Mouse (Mus musculus) testis, postnatal 14 days (tissue): ENCODE results near the gene Kansl1l.

Source experiments
- DNase-seq: peaks from one replicate; pipeline ENCODE4 v3.0.0; 2021; ENCODE audit warnings: low spot score

The Kansl1l gene

DNA sequence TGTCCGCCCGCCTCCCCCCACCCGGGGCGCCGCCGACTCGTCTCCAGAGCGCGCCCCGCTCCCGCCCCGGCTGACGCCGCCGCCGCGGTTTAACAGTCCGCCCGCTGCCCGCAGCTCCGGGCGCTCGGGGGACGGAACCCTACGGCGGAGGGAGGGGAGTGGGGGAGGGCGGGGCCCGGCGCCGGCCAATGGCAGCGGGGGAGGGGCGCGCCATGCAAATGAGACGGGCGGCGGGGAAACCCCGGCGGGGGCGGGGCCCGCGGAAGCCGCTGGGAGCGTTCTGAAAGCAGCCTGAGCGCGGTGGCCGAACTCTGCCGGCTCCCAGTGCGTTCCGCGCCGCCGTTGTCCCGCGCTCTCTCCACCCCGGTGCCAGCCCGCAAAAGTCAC lies at the start of gene Kansl1l:
TSS of gene Kansl1l (minus strand) at position 110 of the 387 bp plus-strand sequence.
- DNase-seq: peak; percentile 94

DNA sequence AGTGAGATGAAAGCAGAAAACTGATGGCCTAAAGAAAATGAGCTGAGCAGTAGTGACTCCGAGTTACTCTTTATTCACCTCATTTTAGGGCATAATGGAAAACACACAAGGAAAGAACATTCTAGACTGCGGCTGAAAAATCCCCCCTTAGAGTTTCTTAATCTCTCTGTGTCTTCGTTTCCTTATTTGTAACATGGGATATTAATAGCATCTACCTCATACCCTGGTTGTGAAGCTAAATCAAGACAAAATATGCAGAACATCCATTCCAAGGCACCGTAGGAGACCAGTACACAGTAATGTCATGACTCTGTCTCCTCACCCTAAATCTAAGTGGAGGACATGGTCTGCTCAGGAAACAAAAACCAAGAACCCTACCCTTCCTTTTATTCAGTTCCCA lies 48.3 kb upstream of the Kansl1l start:
- DNase-seq: no peak

DNA sequence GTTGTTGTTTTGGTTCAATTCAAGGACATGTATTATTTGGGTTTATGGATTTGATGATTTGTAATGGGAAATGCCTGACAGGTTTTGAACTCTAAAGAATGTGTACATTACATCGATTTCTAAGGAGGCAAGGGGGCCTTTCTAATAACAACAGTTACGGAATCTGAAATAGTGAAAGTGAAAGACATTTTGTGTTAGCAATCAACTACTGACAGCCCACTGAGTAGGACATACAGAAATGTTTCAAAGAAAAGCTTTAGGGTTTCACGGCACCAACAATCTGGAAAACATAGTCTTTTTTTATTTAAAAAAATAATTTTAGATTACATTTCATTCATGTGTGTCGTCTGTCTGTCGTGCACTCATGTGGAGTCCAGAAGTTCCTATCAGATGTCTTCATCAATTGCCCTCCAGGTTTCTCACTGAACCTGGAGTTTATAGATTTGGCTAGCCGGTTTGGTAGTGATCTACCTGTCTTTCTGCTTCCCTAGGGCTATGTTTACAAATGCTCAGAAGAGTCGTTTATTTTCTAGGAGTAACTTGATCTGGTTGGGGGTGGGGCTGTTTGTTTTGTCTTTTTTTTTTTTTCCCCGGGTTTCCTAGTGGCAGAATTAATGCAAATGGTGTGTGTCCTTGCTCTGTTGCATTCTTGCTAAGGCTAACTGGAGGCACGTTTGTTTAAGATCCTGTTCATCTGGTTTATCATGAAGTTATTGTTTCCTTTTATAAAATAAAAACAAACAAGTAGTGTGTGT lies 46.6 kb upstream of the Kansl1l start:
- no peak for DNase-seq

DNA sequence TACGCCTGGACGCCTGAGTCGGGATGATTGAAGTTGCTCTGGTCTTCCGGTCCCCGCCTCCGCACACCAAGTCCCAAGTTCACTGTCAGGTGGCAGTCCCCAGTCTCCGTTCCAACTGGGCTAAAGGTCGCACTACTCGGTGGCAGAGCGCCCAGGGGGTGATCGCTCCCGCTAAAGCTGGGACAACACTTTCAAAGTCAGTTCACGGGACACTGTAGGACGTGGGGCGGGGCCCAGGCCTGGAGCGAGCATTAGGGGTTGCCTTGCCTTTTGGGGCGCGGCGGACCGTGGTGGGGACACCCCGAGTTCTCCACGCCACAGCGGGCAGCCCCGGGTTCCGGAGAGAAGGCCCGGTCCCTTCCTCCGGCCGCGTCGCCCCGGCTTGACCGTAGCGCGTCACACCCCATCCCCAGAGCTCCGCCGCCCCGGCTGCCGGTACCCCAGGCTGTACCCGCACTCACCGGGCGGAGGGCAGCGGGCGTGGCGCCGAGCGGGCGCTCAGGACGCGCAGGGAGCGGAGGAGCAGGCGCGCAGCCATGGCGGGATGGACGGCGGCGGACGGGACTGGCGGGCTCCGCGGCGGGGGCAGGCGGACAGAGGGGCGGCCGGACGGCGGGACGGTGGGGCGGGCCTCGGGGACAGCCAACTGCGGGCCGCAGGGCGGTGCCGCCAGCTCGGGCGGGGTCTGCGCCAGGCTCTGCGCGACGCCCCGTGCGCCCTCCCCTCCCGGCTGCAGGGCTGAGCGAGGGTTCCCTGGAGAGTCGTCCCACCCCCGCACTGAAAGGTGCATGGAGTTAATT lies 45.5 kb upstream of the Kansl1l start, which contains the start of gene Acadl:
TSS of gene Acadl (minus strand) at position 566 of the 800 bp plus-strand sequence.
- peak; percentile 81 for DNase-seq

DNA sequence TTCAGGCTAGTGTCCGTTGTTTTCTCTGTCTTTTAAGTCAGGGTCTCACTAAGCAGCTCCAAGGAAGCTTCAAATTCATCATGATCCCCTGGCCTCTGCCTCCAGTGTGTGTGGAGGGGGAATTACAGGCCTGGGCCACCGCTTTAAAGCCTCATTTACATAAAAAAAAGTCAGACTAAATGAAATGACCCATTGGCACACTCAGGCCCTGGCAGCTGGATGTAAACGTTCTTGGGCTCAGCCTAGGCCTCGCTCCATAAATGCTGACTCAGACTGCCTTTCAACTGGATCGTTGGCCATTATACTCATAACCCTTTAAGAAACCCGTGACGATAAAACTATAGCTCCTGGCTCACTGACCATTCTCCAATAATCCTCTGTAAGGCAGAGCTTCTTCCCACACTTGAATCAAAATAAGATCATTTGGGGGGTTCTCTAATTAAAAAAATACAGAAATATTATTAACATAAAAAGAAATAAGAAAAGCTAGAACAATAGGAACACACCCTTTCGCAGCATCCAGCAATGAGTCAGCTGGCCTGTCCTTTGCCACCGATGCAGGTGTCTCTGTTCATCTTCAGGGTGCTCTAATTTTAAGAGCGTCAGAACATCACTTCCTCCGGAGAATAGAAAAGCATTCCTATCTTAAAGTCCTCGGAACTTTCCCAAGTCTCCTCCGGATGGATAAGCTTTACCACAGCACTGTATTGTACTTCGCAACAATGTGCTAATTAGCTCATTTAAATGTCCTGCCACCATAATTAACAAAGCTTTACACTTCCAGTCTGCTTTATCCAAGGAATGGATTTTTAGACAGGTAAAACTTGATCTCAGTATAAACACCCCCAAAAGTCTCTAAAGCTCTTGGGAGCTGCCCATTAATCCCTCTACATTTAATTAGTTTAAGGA lies 44.7 kb upstream of the Kansl1l start:
- DNase-seq: no peak

DNA sequence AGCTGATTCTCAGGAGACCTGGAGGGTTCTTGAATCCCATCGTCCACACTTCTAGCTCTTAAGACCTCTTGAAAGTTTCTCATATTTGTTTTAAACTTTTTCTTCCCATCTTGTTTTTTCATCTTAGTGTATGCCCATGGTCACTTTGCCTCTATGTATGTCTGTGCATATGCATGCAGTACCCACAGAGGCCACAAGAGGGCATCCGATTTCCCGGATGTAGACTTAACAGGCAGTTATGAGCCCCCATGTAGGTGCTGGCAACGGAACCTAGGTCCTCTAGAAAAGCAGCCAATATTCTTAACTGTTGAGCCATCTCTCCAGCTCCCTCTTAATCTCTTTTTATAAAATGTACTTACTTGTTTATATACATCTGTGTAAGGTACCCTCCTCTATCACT lies 30.1 kb upstream of the Kansl1l start:
- DNase-seq: no peak

DNA sequence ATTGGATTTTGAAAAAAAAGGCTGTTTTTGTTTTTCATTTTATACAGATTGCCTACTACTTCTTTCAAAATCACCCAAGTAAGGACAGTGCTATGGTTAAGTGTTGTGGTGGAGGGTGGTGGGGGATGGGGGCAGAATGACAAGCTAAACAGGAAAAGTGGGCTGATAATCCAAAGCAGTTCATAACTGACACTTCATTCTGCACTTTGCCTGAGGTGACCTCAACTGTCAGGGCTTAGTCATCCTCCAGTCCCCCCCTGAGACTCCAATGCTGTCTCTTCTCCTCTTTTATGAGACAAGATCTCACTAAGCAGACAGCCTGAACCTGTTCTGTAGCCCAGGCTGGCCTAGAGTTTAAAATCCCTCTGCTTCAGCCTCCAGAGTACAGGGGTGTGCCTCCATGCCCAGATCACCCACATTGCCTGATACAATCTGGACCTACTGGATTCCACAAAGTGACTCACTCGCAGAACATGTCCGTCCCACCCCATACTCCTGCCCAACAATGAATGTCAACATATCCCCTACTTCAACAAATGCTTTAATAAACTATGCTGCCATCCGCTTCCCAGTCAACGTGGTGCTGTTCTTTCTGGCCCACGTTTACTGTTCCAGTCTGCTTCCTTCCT lies 28.4 kb upstream of the Kansl1l start:
- DNase-seq: no peak

DNA sequence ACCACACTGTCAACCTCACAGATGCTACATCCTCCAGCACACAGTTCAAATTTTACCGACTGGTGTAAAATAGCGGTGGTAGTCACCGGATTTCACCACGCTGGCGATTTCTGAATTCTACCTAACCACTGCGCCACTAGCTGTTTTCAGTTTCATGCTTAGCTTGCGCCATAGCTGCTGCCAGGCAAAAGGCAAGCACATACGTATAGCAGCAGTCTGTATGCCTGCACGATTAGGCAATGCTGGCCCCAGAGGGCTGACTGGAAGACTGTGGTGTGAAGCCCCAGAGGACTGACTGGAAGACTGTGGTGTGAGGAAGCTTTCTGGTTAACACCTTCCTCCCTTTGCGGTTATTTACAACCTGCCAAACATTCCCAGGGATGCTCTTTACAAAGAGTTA lies 24.6 kb upstream of the Kansl1l start:
- no peak for DNase-seq

DNA sequence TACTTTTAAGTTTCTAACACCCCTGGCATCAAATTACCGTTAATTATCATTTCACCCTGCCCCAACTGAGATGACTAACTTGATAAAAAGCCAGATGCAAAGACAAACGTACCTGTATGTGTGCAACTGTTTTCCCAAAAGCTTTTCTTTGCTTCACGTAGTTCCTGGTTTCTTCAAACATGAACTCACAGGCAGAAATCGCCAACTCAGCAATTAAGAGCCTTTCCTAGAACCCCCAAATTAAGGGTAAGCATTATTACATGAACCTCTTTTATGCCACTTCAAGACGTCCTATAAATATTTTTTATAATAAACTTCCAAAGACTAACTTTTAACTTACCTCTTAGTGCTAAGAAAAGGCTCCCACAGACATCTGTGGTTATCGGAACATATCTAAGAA lies 24.1 kb upstream of the Kansl1l start:
- DNase-seq: no peak

DNA sequence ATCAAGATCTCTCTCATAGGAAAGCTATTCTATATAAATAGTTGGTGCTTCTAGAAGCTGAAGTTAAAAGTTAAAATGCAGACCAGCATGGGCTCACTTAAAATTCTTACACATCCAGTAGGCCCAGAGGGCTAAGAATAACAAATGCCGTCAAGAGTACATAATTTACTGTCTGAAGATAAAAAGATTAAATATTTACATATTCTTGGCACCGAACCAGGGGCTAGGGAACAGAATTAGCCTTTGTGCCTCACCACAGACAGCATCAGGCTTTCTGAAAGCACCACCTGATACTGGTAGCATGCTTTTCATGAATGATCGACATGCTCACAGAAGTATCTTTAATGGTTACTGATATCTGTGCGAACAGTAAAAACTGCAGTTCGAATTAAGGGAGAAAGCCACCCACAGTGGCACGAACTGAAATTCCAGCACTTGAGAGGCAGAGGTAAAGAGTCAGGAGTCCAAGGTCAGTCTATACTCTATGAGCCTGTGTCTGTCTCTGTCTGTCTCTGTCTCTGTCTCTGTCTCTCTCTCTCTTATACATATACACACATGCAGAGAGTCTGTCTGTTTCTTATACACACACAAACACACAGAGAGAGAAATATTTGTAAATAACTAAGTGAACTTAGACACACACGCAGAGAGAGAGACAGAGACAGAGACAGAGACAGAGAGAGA lies 22.5 kb upstream of the Kansl1l start:
- DNase-seq: no peak

DNA sequence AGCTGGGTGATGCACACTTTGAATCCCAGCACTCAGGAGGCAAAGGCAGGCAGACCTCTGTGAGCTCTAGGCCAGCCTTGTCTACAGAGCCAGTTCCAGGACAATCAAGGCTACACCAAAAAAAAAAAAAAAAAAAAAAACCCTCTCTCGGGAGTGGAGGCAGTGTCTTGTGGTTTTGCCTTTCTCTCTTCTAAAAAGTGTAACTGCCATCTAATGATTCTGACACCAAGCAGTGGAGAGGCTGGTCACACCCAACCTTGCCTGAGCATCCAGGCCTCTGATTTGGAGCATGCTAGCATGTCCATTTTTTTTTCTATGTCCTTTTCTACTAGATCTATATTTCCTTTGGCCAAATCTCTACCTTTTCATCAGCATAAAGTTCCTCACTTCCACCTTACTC lies 21.8 kb upstream of the Kansl1l start:
- DNase-seq: no peak

DNA sequence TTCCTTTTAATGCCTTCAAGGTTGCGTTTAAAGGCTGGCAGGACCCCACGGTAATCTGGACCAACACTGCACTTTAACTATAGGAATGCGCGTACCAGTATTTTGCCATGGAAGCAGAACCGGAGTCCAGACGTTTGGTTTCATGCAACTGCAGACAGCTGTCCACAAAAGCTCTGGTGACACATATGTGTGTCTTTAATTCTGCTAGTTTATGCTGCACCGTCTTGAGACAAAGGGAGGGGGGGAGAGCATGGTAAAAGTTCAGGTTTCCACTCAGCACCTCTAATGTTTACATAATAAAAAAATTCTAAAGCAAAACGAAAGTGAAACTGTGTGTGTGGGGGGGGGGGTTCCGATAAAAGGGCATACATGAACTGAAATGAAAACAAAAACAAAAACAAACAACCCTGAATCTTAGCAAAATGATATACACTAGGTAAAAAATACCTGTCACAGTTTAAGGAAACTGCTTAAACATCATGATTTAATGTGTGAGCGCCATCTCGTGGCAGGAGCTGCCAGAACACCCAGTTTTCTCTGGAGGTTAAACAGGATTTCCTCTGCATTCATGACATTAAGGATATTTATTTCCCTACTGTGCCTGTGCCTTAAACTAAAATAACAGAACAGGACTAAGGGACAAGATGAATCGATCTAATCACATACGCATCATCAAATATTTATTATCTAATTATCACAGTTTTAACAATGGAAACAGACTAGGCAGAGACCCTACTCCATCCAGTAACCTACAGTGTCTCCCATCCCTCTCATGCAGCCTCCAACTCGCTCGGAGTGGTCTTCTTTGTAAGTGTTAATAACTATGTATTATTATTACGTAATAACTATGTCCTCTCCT lies 21.1 kb upstream of the Kansl1l start:
- no peak for DNase-seq

DNA sequence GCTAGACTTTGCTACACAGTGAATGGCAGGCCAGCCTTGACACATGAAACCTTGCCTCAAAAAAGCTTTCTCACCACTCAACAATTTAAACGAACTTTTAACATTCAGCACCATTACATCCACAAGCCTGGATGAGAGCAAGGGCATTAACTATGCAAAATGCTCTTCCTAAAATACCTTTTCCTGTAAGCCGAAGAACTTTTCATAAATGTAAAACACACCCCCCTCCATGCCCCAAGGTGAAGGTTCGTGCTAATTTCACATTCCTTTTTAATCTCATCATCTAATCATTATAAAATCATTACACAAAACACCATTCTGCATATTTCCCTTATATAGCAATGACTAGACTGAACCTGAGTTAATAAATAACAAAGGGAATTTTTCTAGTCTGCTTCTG lies 19.8 kb upstream of the Kansl1l start:
- no peak for DNase-seq

DNA sequence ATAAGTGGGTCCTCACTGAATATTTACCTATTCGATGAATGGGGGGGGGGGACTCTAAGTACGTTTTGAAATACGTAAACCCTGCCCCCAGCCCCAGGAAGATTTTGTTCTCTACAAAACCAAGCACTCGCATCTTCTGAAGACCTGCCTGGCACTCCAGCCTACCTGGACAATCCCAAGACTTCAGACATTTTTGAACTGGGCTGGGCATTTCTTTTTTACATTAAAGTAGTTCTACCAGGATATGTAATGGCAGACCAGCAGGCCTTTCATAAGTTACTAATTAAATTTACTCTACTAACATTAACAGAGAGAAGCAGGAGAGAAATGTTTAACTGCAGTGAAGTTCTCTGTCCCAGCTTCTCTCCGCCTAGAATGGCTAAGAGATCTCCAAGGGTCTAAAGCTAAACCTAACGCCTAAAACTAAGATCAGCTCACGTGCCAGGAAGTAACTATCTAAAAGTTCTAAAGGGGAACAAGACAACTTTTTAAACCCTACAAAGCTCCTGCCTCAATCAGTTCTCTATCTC lies 15.3 kb upstream of the Kansl1l start:
- no peak for DNase-seq

DNA sequence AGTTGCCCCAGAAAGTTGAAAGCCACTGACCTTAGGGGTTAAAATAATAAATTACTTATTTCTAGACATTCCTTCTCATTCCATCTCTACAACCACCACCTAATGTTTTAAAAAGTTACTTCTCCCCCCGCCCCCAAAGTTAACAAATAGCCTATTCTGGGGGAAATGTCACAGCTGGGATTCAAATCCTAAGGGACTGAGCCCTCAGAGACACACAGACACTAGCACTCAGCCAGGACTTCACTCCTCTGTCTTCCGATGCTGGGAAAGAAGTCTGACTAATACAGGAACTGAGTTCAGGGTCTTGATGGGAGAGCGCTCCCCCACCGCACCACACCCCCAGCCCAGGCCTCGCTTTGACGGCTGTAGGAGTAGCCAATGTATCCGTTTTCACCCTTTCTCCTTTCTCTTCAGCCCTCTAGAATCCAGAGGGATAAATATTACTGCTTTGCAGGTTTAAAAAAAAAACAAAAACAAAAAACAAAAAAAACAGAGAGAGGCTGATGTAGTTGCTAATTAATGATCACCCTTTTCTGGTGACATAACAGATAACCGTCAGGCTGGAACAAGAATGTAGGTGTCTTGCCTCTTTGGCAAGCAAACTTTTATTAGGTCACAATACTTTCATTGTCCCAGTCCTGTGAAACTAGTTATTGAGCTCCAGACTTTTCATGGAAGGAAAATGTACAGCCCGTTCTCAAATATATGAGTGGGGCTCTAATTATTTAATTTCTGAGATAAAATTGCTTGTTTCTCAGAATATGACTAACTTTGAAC lies 14.7 kb upstream of the Kansl1l start:
- DNase-seq: no peak

DNA sequence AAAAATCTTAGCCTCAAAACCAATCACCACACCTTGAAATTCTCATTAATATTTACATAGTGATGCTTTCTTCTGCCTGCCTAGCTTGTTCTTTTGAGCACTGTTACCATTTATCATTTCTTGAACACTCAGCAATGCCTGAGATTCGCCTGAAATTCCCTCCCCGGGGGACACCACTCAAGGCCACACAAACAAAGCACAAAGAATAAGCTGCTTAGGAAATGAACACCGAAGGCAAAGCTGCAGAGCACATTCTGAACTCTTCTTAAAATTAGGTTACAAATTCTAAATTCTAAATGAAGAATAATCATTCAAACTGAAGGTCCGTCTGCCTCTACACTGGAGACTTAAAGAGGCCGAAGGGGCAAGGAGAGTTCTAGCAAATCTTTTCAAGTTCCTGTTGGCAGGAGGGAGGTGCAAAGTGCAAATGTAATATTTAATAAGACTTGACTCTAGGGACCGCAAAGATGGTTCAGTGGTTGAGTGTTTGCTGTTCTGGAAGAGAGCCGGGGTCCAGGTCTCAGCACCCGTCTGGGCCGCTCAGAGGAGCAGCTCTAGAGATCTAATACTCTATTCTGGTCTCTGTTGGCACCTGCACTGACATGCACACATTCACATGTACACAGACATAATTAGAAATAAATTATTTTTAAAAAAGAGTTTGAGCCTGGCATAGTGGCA lies 12.2 kb upstream of the Kansl1l start:
- no peak for DNase-seq

DNA sequence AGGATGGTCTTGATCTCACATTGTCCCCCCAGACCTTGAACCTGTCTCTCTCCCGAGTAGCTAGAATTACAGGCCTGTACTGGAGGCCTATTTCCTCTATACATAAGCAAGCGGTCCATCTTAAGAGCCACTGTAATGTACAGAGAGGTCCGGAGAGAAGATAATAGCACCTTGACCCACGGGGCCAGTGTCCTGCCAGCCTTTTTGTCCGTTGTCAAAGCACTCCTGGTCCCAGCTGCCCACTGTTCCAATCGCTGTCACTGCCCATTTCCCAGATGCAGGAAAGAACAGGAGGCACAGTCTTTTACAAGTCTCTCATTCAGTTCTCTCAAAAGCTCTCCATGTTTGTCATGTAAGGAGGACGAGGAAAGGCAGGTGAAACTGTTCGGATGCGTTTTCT lies 4.6 kb upstream of the Kansl1l start:
- no peak for DNase-seq

DNA sequence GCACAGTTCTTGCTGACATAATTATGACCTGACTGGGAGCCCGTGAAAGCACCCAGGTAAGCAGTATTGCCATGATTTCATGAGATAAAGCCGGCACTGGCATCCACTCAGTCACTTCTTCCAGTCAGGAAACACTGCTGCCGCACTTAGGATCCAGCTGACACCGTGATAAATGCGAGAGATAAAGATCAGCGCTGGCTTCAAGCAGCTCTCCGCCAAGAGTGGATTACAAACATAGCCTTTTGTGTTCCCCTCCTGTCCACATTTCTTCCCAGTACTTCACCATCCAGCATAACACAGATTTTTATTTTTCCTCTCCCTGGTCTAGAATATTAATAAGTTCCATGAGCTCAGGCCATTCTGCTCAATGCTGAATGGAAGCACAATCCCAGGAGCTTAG lies 2.9 kb upstream of the Kansl1l start:
- DNase-seq: no peak

DNA sequence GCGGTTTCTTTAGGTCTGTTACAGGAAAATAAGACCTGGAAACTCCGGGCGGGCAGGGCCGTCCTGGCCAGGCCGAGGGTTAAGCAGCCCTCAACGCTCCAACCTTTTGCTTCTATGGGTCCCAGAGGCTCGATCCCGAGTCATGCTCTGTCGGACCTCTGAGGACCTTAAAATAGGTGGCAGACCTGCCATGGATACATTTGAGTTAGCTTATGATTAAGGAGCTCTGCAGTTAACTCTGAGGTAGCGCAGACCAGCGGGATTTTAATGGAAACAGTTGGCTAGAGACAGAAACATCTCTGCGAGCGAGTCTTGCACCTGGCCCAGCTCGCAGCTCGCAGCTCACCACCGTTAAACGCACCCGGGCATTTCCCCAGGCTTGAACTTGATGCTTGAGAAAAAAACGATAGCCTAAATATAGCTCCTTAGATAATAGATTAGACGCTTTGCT lies 528 bp upstream of the Kansl1l start:
- no peak for DNase-seq
